Mouse (Mus musculus) liver, embryonic 15.5 days (tissue): ENCODE measurements at regions not wholly inside any gene's neighbourhood (a gene's known extent, or its start where the extent isn't known, plus 50 kb on each side); places are given as distances from the start of the nearest gene placed in this dataset.

ENCODE experiments used
- ATAC-seq: fragments of 200-750 bp; cut with Nextera tagmentation; 2 replicates; pipeline ENCODE4 v1.8.0; 2017; ENCODE audit warnings: moderate number of reproducible peaks, mild to moderate bottlenecking, moderate library complexity; ENCODE audit not compliant: insufficient read depth
- H3K27ac ChIP-seq: fragments of 300-500 bp; sonication (generic); replicated peaks from 2 replicates; pipeline ENCODE4 v1.5.1; 2015; ENCODE audit warnings: mild to moderate bottlenecking, inconsistent platforms
- H3K27me3 ChIP-seq: fragments of 300-500 bp; sonication (generic); 2 replicates; pipeline ENCODE4 v1.6.1; 2015; ENCODE audit warnings: mild to moderate bottlenecking, inconsistent platforms
- H3K36me3 ChIP-seq: fragments of 300-500 bp; sonication (generic); replicated peaks from 2 replicates; pipeline ENCODE4 v1.6.1; 2015; ENCODE audit warnings: moderate library complexity, mild to moderate bottlenecking, inconsistent platforms
- H3K4me1 ChIP-seq: fragments of 300-500 bp; sonication (generic); replicated peaks from 2 replicates; pipeline ENCODE4 v1.6.1; 2015; ENCODE audit warnings: inconsistent platforms
- H3K4me2 ChIP-seq: fragments of 300-500 bp; sonication (generic); 2 replicates; pipeline ENCODE4 v1.6.1; 2015; ENCODE audit warnings: moderate library complexity, mild to moderate bottlenecking, inconsistent platforms
- H3K4me3 ChIP-seq: fragments of 300-500 bp; sonication (generic); replicated peaks from 2 replicates; pipeline ENCODE4 v1.5.1; 2015; ENCODE audit warnings: mild to moderate bottlenecking, inconsistent platforms
- H3K9ac ChIP-seq: fragments of 300-500 bp; sonication (generic); 2 replicates; pipeline ENCODE4 v1.6.1; 2015; ENCODE audit warnings: moderate library complexity, mild to moderate bottlenecking, inconsistent platforms
- H3K9me3 ChIP-seq: fragments of 300-500 bp; sonication (generic); replicated peaks from 2 replicates; pipeline ENCODE4 v1.6.1; 2016; ENCODE audit warnings: inconsistent platforms
- WGBS: fragments of 180-500 bp; shearing (Covaris S2); methylation state at CpG from one replicate; pipeline ENCODE4 v1.1.7; 2015; ENCODE audit warnings: mixed read lengths; ENCODE audit not compliant: insufficient replicate concordance; 5-methylcytosine and 5-hydroxymethylcytosine counted together

DNA sequence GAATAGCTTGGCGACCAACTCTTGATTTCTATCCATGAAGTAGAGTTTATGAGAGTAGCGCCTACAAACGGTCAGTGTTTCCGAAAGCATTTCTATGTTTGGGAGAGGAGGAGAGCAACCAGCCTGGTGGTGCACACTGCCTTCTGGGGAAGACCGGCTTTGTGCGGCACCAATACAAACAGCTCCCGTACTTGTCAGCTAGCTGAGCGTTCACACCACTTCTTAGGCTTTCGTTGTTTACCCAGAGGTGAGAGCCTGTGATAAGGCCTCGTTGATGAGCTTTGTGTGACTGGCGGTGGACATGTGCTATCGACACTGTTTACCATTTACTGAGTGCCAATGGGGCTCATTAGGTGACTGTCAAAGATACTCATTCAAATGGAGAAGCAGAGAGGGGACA lies 162.0 kb downstream of the Chic2 start:
- no peak overlapping the region for H3K4me3 ChIP-seq
- H3K4me2 ChIP-seq, result no peak overlapping the region
- no peak overlapping the region for H3K9ac ChIP-seq
- no peaks in the 10 kb centered on the region for H3K9me3 ChIP-seq
- no peaks in the 10 kb centered on the region for H3K4me1 ChIP-seq
- WGBS, result 49% methylated on average over 12 of the region's 12 CpGs
- no peaks in the 10 kb centered on the region for H3K36me3 ChIP-seq
- H3K27me3 ChIP-seq, result no peaks in the 10 kb centered on the region
- no peak for ATAC-seq
- H3K27ac ChIP-seq, result no peak overlapping the region

GRCm38 (mm10) chr5:74880669-74881226 lies 163.8 kb downstream of the Chic2 start:
- no peak overlapping the region for H3K4me3 ChIP-seq
- no peak overlapping the region for H3K27ac ChIP-seq
- 49% methylated on average over 10 of the region's 10 CpGs for WGBS
- H3K27me3 ChIP-seq, result no peaks in the 10 kb centered on the region
- no peaks in the 10 kb centered on the region for H3K36me3 ChIP-seq
- H3K4me2 ChIP-seq, result no peak overlapping the region
- H3K9ac ChIP-seq, result no peak overlapping the region
- H3K9me3 ChIP-seq, result no peaks in the 10 kb centered on the region
- ATAC-seq, result no peak
- no peaks in the 10 kb centered on the region for H3K4me1 ChIP-seq

GRCm38 (mm10) chr5:74880048-74880437 lies 164.5 kb downstream of the Chic2 start:
- Histone ChIP-seq H3K9ac (no peak overlapping the region), H3K4me3 (no peak overlapping the region), H3K4me1 (no peaks in the 10 kb centered on the region), H3K9me3 (no peaks in the 10 kb centered on the region), H3K36me3 (no peaks in the 10 kb centered on the region), H3K27me3 (no peaks in the 10 kb centered on the region), H3K4me2 (no peak overlapping the region), H3K27ac (no peak overlapping the region)
- WGBS, result 64% methylated on average over 6 of the region's 6 CpGs
- no peak for ATAC-seq

DNA sequence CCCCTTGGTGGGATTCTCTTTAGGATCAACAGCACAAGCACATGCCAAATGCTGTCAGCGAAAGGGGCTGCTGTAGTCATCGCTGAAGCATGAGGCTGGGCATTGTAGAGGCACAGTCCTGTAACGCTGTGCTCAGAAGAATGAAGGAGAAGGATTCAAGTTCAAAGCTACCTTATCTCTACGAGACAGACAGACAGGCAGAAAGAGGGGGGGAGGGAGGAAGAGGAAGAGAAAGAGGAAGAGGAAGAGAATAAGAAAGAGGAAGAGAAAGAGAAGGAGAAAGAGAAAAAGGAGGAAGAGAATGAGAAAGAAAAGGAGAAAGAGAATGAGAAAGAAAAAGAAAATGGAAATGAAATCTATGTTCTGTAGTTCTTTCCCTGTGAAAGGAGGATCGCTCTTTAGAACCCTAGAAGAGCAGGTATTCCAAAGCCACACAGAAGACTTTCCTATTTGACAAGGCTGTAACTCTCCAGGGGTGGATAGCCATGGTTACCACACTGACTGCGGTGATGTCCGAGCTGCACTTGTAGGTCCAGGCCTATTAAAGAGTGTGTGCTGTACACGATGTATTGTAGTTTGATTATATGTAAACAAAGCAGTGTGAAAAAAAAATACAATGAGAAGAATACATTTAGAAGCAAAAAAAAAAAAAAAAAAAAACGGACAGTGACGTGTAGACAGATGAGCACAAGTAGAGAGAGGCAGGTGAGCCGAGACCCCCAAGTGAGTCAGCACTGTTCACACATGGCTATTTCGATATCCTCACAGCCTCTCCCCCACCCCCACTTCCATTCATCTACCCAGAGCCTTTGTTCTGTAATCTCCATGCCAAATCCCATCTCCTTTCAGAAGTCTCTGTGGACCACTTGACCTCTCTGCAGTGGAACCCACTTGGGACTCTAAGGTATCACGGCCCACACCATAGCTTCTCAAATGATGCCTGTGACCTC lies 165.2 kb downstream of the Chic2 start:
- peaks cover 3% of the 10 kb centered on the region; the same call in 1 of the 2 replicates for H3K4me1 ChIP-seq
- no peaks in the 10 kb centered on the region for H3K27me3 ChIP-seq
- no peak overlapping the region for H3K9ac ChIP-seq
- H3K4me3 ChIP-seq, result no peak overlapping the region
- H3K27ac ChIP-seq, result no peak overlapping the region
- no peaks in the 10 kb centered on the region for H3K9me3 ChIP-seq
- no peak for ATAC-seq
- no peak overlapping the region for H3K4me2 ChIP-seq
- no peaks in the 10 kb centered on the region for H3K36me3 ChIP-seq
- WGBS, result 55% methylated on average over 13 of the region's 13 CpGs

GRCm38 (mm10) chr5:74877595-74877994 lies 167.0 kb downstream of the Chic2 start:
- H3K27me3 ChIP-seq, result no peaks in the 10 kb centered on the region
- no peaks in the 10 kb centered on the region for H3K36me3 ChIP-seq
- no peak overlapping the region for H3K4me3 ChIP-seq
- no peak overlapping the region for H3K4me2 ChIP-seq
- H3K9ac ChIP-seq, result no peak overlapping the region
- no peak for ATAC-seq
- WGBS, result 58% methylated on average over 5 of the region's 5 CpGs
- H3K4me1 ChIP-seq, result peaks cover 3% of the 10 kb centered on the region; the same call in 1 of the 2 replicates
- H3K27ac ChIP-seq, result no peak overlapping the region
- no peaks in the 10 kb centered on the region for H3K9me3 ChIP-seq

GRCm38 (mm10) chr5:74877185-74877584 lies 167.4 kb downstream of the Chic2 start:
- H3K9ac ChIP-seq, result no peak overlapping the region
- H3K9me3 ChIP-seq, result no peaks in the 10 kb centered on the region
- no peak overlapping the region for H3K27ac ChIP-seq
- WGBS, result 40% methylated on average over 6 of the region's 6 CpGs
- peaks cover 3% of the 10 kb centered on the region; the same call in 1 of the 2 replicates for H3K4me1 ChIP-seq
- no peaks in the 10 kb centered on the region for H3K36me3 ChIP-seq
- H3K27me3 ChIP-seq, result no peaks in the 10 kb centered on the region
- H3K4me3 ChIP-seq, result no peak overlapping the region
- H3K4me2 ChIP-seq, result no peak overlapping the region
- ATAC-seq, result no peak

- no peak overlapping the region for H3K4me2 ChIP-seq
- H3K4me1 ChIP-seq, result peaks cover 3% of the 10 kb centered on the region; the same call in 1 of the 2 replicates
- no peaks in the 10 kb centered on the region for H3K36me3 ChIP-seq
- 39% methylated on average over 6 of the region's 6 CpGs for WGBS
- ATAC-seq, result no peak
- no peaks in the 10 kb centered on the region for H3K9me3 ChIP-seq
- H3K4me3 ChIP-seq, result no peak overlapping the region
- no peak overlapping the region for H3K27ac ChIP-seq
- no peak overlapping the region for H3K9ac ChIP-seq
- no peaks in the 10 kb centered on the region for H3K27me3 ChIP-seq
These were observed 169.9 kb downstream of the Chic2 start for GRCm38 (mm10) chr5:74874691-74875090.

- Histone ChIP-seq H3K36me3 (no peaks in the 10 kb centered on the region), H3K4me1 (peaks cover 3% of the 10 kb centered on the region; the same call in 1 of the 2 replicates), H3K4me3 (no peak overlapping the region), H3K27me3 (no peaks in the 10 kb centered on the region), H3K27ac (no peak overlapping the region), H3K9me3 (no peaks in the 10 kb centered on the region), H3K4me2 (no peak overlapping the region), H3K9ac (no peak overlapping the region)
- 52% methylated on average over 12 of the region's 12 CpGs for WGBS
- ATAC-seq, result no peak
These were observed 167.9 kb upstream of the Lnx1 start for GRCm38 (mm10) chr5:74870615-74871014.

DNA sequence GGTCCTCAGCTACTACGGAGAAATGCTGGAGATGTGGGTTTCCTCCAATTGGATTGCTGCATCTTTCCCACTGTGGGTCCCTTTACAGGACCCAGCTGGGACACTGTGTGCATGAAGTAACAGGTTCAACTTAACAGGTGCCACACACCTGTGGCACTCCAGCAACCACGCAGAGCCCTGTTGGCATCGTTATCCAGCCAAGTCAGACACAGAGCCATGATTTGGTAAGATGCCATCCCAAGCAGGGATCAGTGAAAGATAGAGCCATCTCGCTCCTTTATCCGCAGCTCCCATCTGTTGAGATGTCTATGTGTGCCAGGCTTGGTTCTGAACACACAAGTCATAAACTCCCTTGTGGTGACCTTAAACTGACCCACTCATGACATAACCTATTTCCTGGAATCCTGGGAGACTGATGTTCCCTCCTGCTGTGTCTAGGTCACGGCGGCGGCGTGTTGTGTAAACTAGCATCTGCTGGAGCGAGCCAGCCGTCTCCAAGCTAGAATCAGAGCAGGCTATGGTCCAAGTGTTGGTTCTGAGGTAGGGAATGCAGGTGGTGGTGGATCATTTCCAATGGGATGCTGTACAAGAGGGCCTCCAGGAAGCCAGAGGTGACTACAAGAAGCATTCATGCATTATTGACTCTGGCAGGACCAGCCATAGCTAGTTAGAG lies 164.5 kb upstream of the Lnx1 start:
- Histone ChIP-seq H3K9me3 (no peaks in the 10 kb centered on the region), H3K4me3 (no peak overlapping the region), H3K27ac (no peak overlapping the region), H3K36me3 (no peaks in the 10 kb centered on the region), H3K4me2 (no peak overlapping the region), H3K4me1 (no peaks in the 10 kb centered on the region), H3K27me3 (no peaks in the 10 kb centered on the region), H3K9ac (no peak overlapping the region)
- 77% methylated on average over 11 of the region's 11 CpGs for WGBS
- ATAC-seq, result no peak

DNA sequence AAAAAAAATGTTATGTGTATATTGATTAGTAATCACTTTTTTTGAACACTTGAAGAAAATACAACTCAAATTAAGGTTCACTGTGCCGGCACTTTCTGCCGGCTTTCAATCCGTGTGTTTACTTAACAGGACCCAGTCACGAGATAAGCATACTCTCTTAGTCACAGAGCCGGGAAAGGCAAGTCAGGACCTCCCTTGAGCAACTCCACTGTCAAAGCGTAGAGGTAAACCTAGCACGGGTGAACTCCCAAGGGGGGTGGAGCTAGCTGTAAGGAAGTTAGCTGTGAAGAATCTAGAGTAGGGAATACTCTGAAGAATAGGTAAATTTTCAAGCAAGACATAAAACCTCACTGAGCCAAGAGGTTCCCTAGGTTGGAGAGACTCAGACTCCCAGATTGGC lies 164.0 kb upstream of the Lnx1 start:
- Histone ChIP-seq H3K4me2 (no peak overlapping the region), H3K36me3 (no peaks in the 10 kb centered on the region)

DNA sequence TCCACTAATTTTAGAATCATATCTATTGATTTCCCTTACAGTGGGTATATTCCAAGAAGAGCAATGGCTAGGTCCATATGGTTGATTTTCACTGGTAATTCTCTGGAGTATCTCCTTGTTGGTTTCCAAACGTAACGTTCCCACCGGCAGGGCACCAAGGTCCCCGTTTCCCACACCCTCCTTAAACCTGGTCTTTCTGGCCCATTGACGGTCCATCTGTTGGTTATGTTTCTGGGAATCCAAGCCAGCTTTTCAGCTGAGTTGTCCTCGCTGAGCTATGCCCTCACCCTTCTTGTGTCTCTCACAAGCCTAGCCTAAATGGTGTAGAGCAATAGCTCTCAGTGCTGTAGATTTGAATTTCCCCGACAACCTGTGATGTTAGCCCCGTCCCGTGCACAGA lies 162.7 kb upstream of the Lnx1 start:
- H3K27ac ChIP-seq, result no peak overlapping the region
- H3K9ac ChIP-seq, result no peak overlapping the region
- WGBS, result 74% methylated on average over 9 of the region's 9 CpGs
- no peaks in the 10 kb centered on the region for H3K27me3 ChIP-seq
- no peaks in the 10 kb centered on the region for H3K4me1 ChIP-seq
- H3K4me3 ChIP-seq, result no peak overlapping the region
- no peak overlapping the region for H3K4me2 ChIP-seq
- no peaks in the 10 kb centered on the region for H3K9me3 ChIP-seq
- no peaks in the 10 kb centered on the region for H3K36me3 ChIP-seq
- no peak for ATAC-seq

More for the DNA sequence above, 164.0 kb upstream of the Lnx1 start:
- Histone ChIP-seq H3K27me3 (no peaks in the 10 kb centered on the region), H3K4me1 (no peaks in the 10 kb centered on the region), H3K4me3 (no peak overlapping the region), H3K27ac (no peak overlapping the region), H3K9me3 (no peaks in the 10 kb centered on the region), H3K9ac (no peak overlapping the region)
- ATAC-seq, result no peak
- 26% methylated on average over 7 of the region's 7 CpGs for WGBS
